Mouse (Mus musculus): ENCODE measurements around the gene Olfr814. TPM values are rescaled to one million over a fixed set of nuclear protein-coding genes. Genes with fewer than 3 reads are reported as not detected.

Gene Olfr814
- polyA plus RNA-seq, 1 experiment from 2014 or later, result not detected

GRCm38 (mm10) chr10:129845994-129846393 is 33.7 kb downstream of the Olfr814 start, which contains the start of gene Olfr812:
Olfr812 (minus strand) TSS chr10:129846094.
- DNase-seq (ENCODE audit: low spot score), result no peak
- no peaks in the 10 kb centered on the region for H3K27me3 ChIP-seq (replicated peaks; ENCODE audit: insufficient read depth, low read length)
- H3K4me3 ChIP-seq (ENCODE audit: low read depth, low read length), result no peak within 1 kb of the TSS
- H3K9ac ChIP-seq (replicated peaks; ENCODE audit: low read depth), result no peak within 1 kb of the TSS
- H3K27ac ChIP-seq (ENCODE audit: low read length), result no peak within 1 kb of the TSS
- no peak within 1 kb of the TSS for H3K4me2 ChIP-seq (replicated peaks; ENCODE audit: low read depth, low read length)
- no peak for ATAC-seq
- TF ChIP-seq EP300 (IDR thresholded peaks at IDR 0.05) (no peak), CTCF (IDR thresholded peaks at IDR 0.05) (no peak)
- no peaks in the 10 kb centered on the region for H3K9me3 ChIP-seq (ENCODE audit: low read length)
- no peaks in the 10 kb centered on the region for H3K4me1 ChIP-seq (ENCODE audit: insufficient read depth, low read depth, low read length)
- H3K36me3 ChIP-seq (ENCODE audit: insufficient read depth, low read length), result no peaks in the 10 kb centered on the region
- 27% methylated on average over 1 of the region's 1 CpGs for WGBS

Other genes starting within 250 kb of the Olfr814 start
- not detected in 2 replicates for gene Olfr799, start 242.4 kb downstream of the Olfr814 start, polyA plus RNA-seq (2015; fragmentation: Nextera tagmentation; extraction: Ambion mirVana)
- not detected in 2 replicates for gene Olfr800, start 222.2 kb downstream of the Olfr814 start, polyA plus RNA-seq (2015; fragmentation: Nextera tagmentation; extraction: Ambion mirVana)
- not detected in 2 replicates for gene Olfr801, start 206.0 kb downstream of the Olfr814 start, polyA plus RNA-seq (2015; fragmentation: Nextera tagmentation; extraction: Ambion mirVana)
- gene Olfr802, start 191.7 kb downstream of the Olfr814 start, polyA plus RNA-seq (2015; fragmentation: Nextera tagmentation; extraction: Ambion mirVana), result not detected in 2 replicates
- gene Olfr803, start 185.6 kb downstream of the Olfr814 start, polyA plus RNA-seq (2015; fragmentation: Nextera tagmentation; extraction: Ambion mirVana), result not detected in 2 replicates
- gene Olfr804, start 176.6 kb downstream of the Olfr814 start, polyA plus RNA-seq (2015; fragmentation: Nextera tagmentation; extraction: Ambion mirVana), result not detected in 2 replicates
- gene Olfr805, start 150.5 kb downstream of the Olfr814 start, polyA plus RNA-seq (2015; fragmentation: Nextera tagmentation; extraction: Ambion mirVana), result not detected in 2 replicates
- gene Olfr806, start 137.9 kb downstream of the Olfr814 start, polyA plus RNA-seq (2015; fragmentation: Nextera tagmentation; extraction: Ambion mirVana), result not detected in 2 replicates
- gene Olfr807, start 122.1 kb downstream of the Olfr814 start, polyA plus RNA-seq (2015; fragmentation: Nextera tagmentation; extraction: Ambion mirVana), result not detected in 2 replicates
- gene Olfr808, start 114.4 kb downstream of the Olfr814 start, polyA plus RNA-seq (2015; fragmentation: Nextera tagmentation; extraction: Ambion mirVana), result not detected in 2 replicates
- gene Olfr809, start 105.2 kb downstream of the Olfr814 start, polyA plus RNA-seq (2015; fragmentation: Nextera tagmentation; extraction: Ambion mirVana), result not detected in 2 replicates
- not detected in 2 replicates for gene Olfr810, start 84.9 kb downstream of the Olfr814 start, polyA plus RNA-seq (2015; fragmentation: Nextera tagmentation; extraction: Ambion mirVana)
- not detected in 2 replicates for gene Olfr811, start 75.5 kb downstream of the Olfr814 start, polyA plus RNA-seq (2015; fragmentation: Nextera tagmentation; extraction: Ambion mirVana)
- not detected in 2 replicates for gene Olfr812, start 33.8 kb downstream of the Olfr814 start, polyA plus RNA-seq (2015; fragmentation: Nextera tagmentation; extraction: Ambion mirVana)
- not detected in 2 replicates for gene Olfr813, start 24.5 kb downstream of the Olfr814 start, polyA plus RNA-seq (2015; fragmentation: Nextera tagmentation; extraction: Ambion mirVana)
- not detected in 2 replicates for gene Olfr815, start 26.0 kb upstream of the Olfr814 start, polyA plus RNA-seq (2015; fragmentation: Nextera tagmentation; extraction: Ambion mirVana)
- not detected in 2 replicates for gene Olfr816, start 35.7 kb upstream of the Olfr814 start, polyA plus RNA-seq (2015; fragmentation: Nextera tagmentation; extraction: Ambion mirVana)
- not detected in 2 replicates for gene Olfr818, start 69.2 kb upstream of the Olfr814 start, polyA plus RNA-seq (2015; fragmentation: Nextera tagmentation; extraction: Ambion mirVana)
- not detected in 2 replicates for gene Olfr819, start 87.4 kb upstream of the Olfr814 start, polyA plus RNA-seq (2015; fragmentation: Nextera tagmentation; extraction: Ambion mirVana)
- not detected in 2 replicates for gene Olfr247, start 96.3 kb upstream of the Olfr814 start, polyA plus RNA-seq (2015; fragmentation: Nextera tagmentation; extraction: Ambion mirVana)
- not detected in 2 replicates for gene Gm10310, start 105.2 kb upstream of the Olfr814 start, polyA plus RNA-seq (2015; fragmentation: Nextera tagmentation; extraction: Ambion mirVana)
- gene Olfr820, start 132.8 kb upstream of the Olfr814 start, polyA plus RNA-seq (2015; fragmentation: Nextera tagmentation; extraction: Ambion mirVana), result not detected in 2 replicates
- gene Olfr821, start 150.5 kb upstream of the Olfr814 start, polyA plus RNA-seq (2015; fragmentation: Nextera tagmentation; extraction: Ambion mirVana), result not detected in 2 replicates
- gene Olfr822, start 191.4 kb upstream of the Olfr814 start, polyA plus RNA-seq (2015; fragmentation: Nextera tagmentation; extraction: Ambion mirVana), result not detected in 2 replicates
- not detected in 2 replicates for gene Olfr823, start 235.5 kb upstream of the Olfr814 start, polyA plus RNA-seq (2015; fragmentation: Nextera tagmentation; extraction: Ambion mirVana)